Mouse (Mus musculus): ENCODE results near the gene Dpf3.

DNA sequence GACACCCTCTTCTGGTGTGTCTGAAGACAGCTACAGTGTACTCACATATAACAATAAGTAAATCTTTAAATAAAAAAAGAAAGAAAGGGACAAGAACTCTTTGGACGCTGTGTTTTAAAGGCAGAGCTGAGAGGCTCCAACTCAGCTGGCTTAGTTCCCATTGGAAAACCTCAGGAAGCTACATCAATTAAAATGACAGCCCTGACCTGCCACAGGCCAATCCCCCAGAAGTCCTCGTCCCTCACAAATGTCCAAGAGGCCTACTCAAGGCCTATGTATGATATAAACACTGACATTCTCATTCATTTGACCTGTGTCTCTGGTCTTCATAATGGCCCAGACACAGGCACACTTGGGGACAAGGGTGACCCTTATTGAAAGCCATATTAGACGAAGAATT is 107.5 kb downstream of the Dpf3 start:
- TF ChIP-seq GATA1 (IDR thresholded peaks at IDR 0.05; ENCODE audit: low read length) (no peak), TAL1 (IDR thresholded peaks at IDR 0.05; ENCODE audit: low read length) (no peak)

Data from erythroblast, embryonic 14.5 days (primary cell).